Mouse (Mus musculus) midbrain, embryonic 13.5 days (tissue): ENCODE results near the gene Endov. TPM values are rescaled to one million over a fixed set of nuclear protein-coding genes. Genes with fewer than 3 reads are reported as not detected.

Experiments used
- ATAC-seq: fragments of 200-750 bp; cut with Nextera tagmentation; 2 replicates; pipeline ENCODE4 v1.8.0; 2017; ENCODE audit warnings: mild to moderate bottlenecking, moderate TSS enrichment, moderate library complexity
- H3K27ac ChIP-seq: fragments of 300-500 bp; sonication (generic); 2 replicates; pipeline ENCODE4 v1.5.1; 2015; ENCODE audit warnings: inconsistent platforms, mild to moderate bottlenecking, moderate library complexity
- H3K27me3 ChIP-seq: fragments of 300-500 bp; sonication (generic); 2 replicates; pipeline ENCODE4 v1.6.1; 2015; ENCODE audit warnings: mild to moderate bottlenecking, inconsistent platforms
- H3K36me3 ChIP-seq: fragments of 300-500 bp; sonication (generic); 2 replicates; pipeline ENCODE4 v1.6.1; 2015; ENCODE audit warnings: mild to moderate bottlenecking, inconsistent platforms
- H3K4me1 ChIP-seq: fragments of 300-500 bp; sonication (generic); replicated peaks from 2 replicates; pipeline ENCODE4 v1.6.1; 2015; ENCODE audit warnings: inconsistent platforms
- H3K4me2 ChIP-seq: fragments of 300-500 bp; sonication (generic); replicated peaks from 2 replicates; pipeline ENCODE4 v1.6.1; 2015; ENCODE audit warnings: moderate library complexity, mild to moderate bottlenecking, inconsistent platforms
- H3K4me3 ChIP-seq: fragments of 300-500 bp; sonication (generic); replicated peaks from 2 replicates; pipeline ENCODE4 v1.5.1; 2015; ENCODE audit warnings: mild to moderate bottlenecking, inconsistent platforms
- H3K9ac ChIP-seq: fragments of 300-500 bp; sonication (generic); replicated peaks from 2 replicates; pipeline ENCODE4 v1.6.1; 2015; ENCODE audit warnings: mild to moderate bottlenecking, inconsistent platforms
- H3K9me3 ChIP-seq: fragments of 300-500 bp; sonication (generic); 2 replicates; pipeline ENCODE4 v1.6.1; 2016; ENCODE audit warnings: mild to moderate bottlenecking, inconsistent platforms
- WGBS: fragments of 180-500 bp; shearing (Covaris S2); methylation state at CpG from one replicate; pipeline ENCODE4 v1.1.7; 2015; 5-methylcytosine and 5-hydroxymethylcytosine counted together
- polyA plus RNA-seq: library from polyadenylated mRNA; unstranded; fragments of >200 nt; fragmentation: Nextera tagmentation; extraction: Ambion mirVana; gene quantifications from 2 replicates; pipeline ENCODE4 v1.2.1, GENCODE M21; 2015

The Endov gene
- polyA plus RNA-seq, 1 experiment from 2014 or later = 22.8 TPM

GRCm38 (mm10) chr11:119506386-119506785 lies 15.2 kb downstream of the Endov start:
- Histone ChIP-seq H3K4me1 (peaks cover 24% of the 10 kb centered on the region), H3K9me3 (no peaks in the 10 kb centered on the region), H3K27ac (no peak overlapping the region), H3K36me3 (peaks cover 64% of the 10 kb centered on the region), H3K27me3 (no peaks in the 10 kb centered on the region), H3K4me2 (no peak overlapping the region), H3K4me3 (no peak overlapping the region), H3K9ac (no peak overlapping the region)
- 89% methylated on average over 4 of the region's 4 CpGs for WGBS
- ATAC-seq = no peak

GRCm38 (mm10) chr11:119507772-119508171 lies 16.6 kb downstream of the Endov start:
- no peak overlapping the region for H3K27ac ChIP-seq
- no peak overlapping the region for H3K4me2 ChIP-seq
- peaks cover 30% of the 10 kb centered on the region for H3K4me1 ChIP-seq
- H3K9me3 ChIP-seq = no peaks in the 10 kb centered on the region
- H3K4me3 ChIP-seq = no peak overlapping the region
- no peak for ATAC-seq
- peaks cover 50% of the 10 kb centered on the region for H3K36me3 ChIP-seq
- no peak overlapping the region for H3K9ac ChIP-seq
- no peaks in the 10 kb centered on the region for H3K27me3 ChIP-seq
- 91% methylated on average over 8 of the region's 8 CpGs for whole genome bisulfite sequencing

- Histone ChIP-seq H3K4me1 (peaks cover 43% of the 10 kb centered on the region), H3K4me2 (no peak overlapping the region), H3K27me3 (no peaks in the 10 kb centered on the region), H3K4me3 (no peak overlapping the region), H3K9me3 (no peaks in the 10 kb centered on the region), H3K36me3 (peaks cover 38% of the 10 kb centered on the region), H3K27ac (peak overlapping the region; percentile 66), H3K9ac (peak overlapping the region; percentile 6; the same call in 1 of the 2 replicates)
- whole genome bisulfite sequencing = 32% methylated on average over 5 of the region's 5 CpGs
- peak; percentile 40 for ATAC-seq
These were observed 18.1 kb downstream of the Endov start for GRCm38 (mm10) chr11:119509165-119509776.

- no peak for ATAC-seq
- Histone ChIP-seq H3K27ac (peak overlapping the region; percentile 12; the same call in 1 of the 2 replicates), H3K4me2 (no peak overlapping the region), H3K27me3 (no peaks in the 10 kb centered on the region), H3K4me1 (peaks cover 77% of the 10 kb centered on the region), H3K9me3 (no peaks in the 10 kb centered on the region), H3K9ac (no peak overlapping the region), H3K4me3 (no peak overlapping the region), H3K36me3 (peaks cover 6% of the 10 kb centered on the region)
- WGBS = 57% methylated on average over 9 of the region's 9 CpGs
These were observed 22.0 kb downstream of the Endov start for GRCm38 (mm10) chr11:119513038-119513659.

GRCm38 (mm10) chr11:119514108-119514860 lies 23.1 kb downstream of the Endov start:
- Histone ChIP-seq H3K9me3 (no peaks in the 10 kb centered on the region), H3K9ac (peak overlapping the region; percentile 54), H3K36me3 (no peaks in the 10 kb centered on the region), H3K27ac (peak overlapping the region; percentile 87), H3K4me3 (peak overlapping the region; percentile 16; the same call in 1 of the 2 replicates), H3K4me2 (peak overlapping the region; percentile 40), H3K4me1 (peaks cover 67% of the 10 kb centered on the region), H3K27me3 (no peaks in the 10 kb centered on the region)
- WGBS = 49% methylated on average over 16 of the region's 16 CpGs
- ATAC-seq = no peak; the same call in none of the 2 replicates

- Histone ChIP-seq H3K9me3 (no peaks in the 10 kb centered on the region), H3K27me3 (no peaks in the 10 kb centered on the region), H3K4me1 (peaks cover 59% of the 10 kb centered on the region), H3K4me3 (peak overlapping the region; percentile 16), H3K4me2 (peak overlapping the region; percentile 40), H3K9ac (peak overlapping the region; percentile 54), H3K36me3 (no peaks in the 10 kb centered on the region), H3K27ac (peak overlapping the region; percentile 87)
- ATAC-seq = peak; percentile 84
- WGBS = under 1% methylated on average over 21 of the region's 21 CpGs
These were observed 24.0 kb downstream of the Endov start for GRCm38 (mm10) chr11:119514967-119515636.

- Histone ChIP-seq H3K4me2 (peak overlapping the region; percentile 40; the same call in 1 of the 2 replicates), H3K27me3 (no peaks in the 10 kb centered on the region), H3K9ac (no peak overlapping the region), H3K27ac (peak overlapping the region; percentile 87), H3K9me3 (no peaks in the 10 kb centered on the region), H3K4me3 (no peak overlapping the region), H3K4me1 (peaks cover 54% of the 10 kb centered on the region), H3K36me3 (no peaks in the 10 kb centered on the region)
- ATAC-seq = no peak
- 60% methylated on average over 16 of the region's 16 CpGs for WGBS
These were observed 24.9 kb downstream of the Endov start for GRCm38 (mm10) chr11:119515823-119516676.

- WGBS = 63% methylated on average over 12 of the region's 12 CpGs
- no peak overlapping the region for H3K4me2 ChIP-seq
- no peaks in the 10 kb centered on the region for H3K27me3 ChIP-seq
- peaks cover 50% of the 10 kb centered on the region for H3K4me1 ChIP-seq
- no peaks in the 10 kb centered on the region for H3K36me3 ChIP-seq
- 0 out of 2 replicates have a peak, but pooled peaks cover 2% of the 10 kb centered on the region for H3K9me3 ChIP-seq
- H3K27ac ChIP-seq = peak overlapping the region; percentile 87; the same call in 1 of the 2 replicates
- no peak for ATAC-seq
- H3K9ac ChIP-seq = no peak overlapping the region
- no peak overlapping the region for H3K4me3 ChIP-seq
These were observed 25.7 kb downstream of the Endov start for GRCm38 (mm10) chr11:119516677-119517361.

- Histone ChIP-seq H3K4me3 (no peak overlapping the region), H3K27me3 (no peaks in the 10 kb centered on the region), H3K27ac (no peak overlapping the region), H3K4me1 (peaks cover 33% of the 10 kb centered on the region), H3K4me2 (no peak overlapping the region), H3K36me3 (no peaks in the 10 kb centered on the region), H3K9me3 (0 out of 2 replicates have a peak, but pooled peaks cover 4% of the 10 kb centered on the region), H3K9ac (no peak overlapping the region)
- no peak for ATAC-seq
- WGBS = 92% methylated on average over 1 of the region's 1 CpGs
These were observed 28.2 kb downstream of the Endov start for GRCm38 (mm10) chr11:119519387-119519786.

- H3K4me1 ChIP-seq = peaks cover 29% of the 10 kb centered on the region
- ATAC-seq = no peak
- H3K4me2 ChIP-seq = no peak overlapping the region
- H3K36me3 ChIP-seq = no peaks in the 10 kb centered on the region
- H3K9me3 ChIP-seq = 0 out of 2 replicates have a peak, but pooled peaks cover 4% of the 10 kb centered on the region
- no peak overlapping the region for H3K4me3 ChIP-seq
- WGBS = 82% methylated on average over 5 of the region's 5 CpGs
- no peak overlapping the region for H3K27ac ChIP-seq
- no peak overlapping the region for H3K9ac ChIP-seq
- no peaks in the 10 kb centered on the region for H3K27me3 ChIP-seq
These were observed 29.0 kb downstream of the Endov start for GRCm38 (mm10) chr11:119520005-119520712.
